Mouse (Mus musculus): ENCODE data around the gene Cfap61.

The Cfap61 gene

GRCm38 (mm10) chr2:146083326-146083871 lies 148.8 kb downstream of the Cfap61 start:
- DNase-seq (ENCODE audit: low read depth, low spot score) = no peak

GRCm38 (mm10) chr2:146087411-146087810 lies 152.8 kb downstream of the Cfap61 start:
- DNase-seq (ENCODE audit: low read depth, low spot score) = no peak

GRCm38 (mm10) chr2:146089157-146089692 lies 154.6 kb downstream of the Cfap61 start:
- no peak for DNase-seq (ENCODE audit: low read depth, low spot score)

- DNase-seq (ENCODE audit: low read depth, low spot score) = no peak
These were observed 162.9 kb downstream of the Cfap61 start for GRCm38 (mm10) chr2:146097532-146097931.

GRCm38 (mm10) chr2:146098853-146099717 lies 164.5 kb downstream of the Cfap61 start:
- DNase-seq (ENCODE audit: low read depth, low spot score) = no peak

- no peak for DNase-seq (ENCODE audit: low read depth, low spot score)
These were observed 165.3 kb downstream of the Cfap61 start for GRCm38 (mm10) chr2:146099838-146100237.

GRCm38 (mm10) chr2:146100489-146101060 lies 166.0 kb downstream of the Cfap61 start:
- no peak for DNase-seq (ENCODE audit: low read depth, low spot score)

- DNase-seq (ENCODE audit: low read depth, low spot score) = no peak
These were observed 168.0 kb downstream of the Cfap61 start for GRCm38 (mm10) chr2:146102600-146102999.

- no peak for DNase-seq (ENCODE audit: low read depth, low spot score)
These were observed 170.8 kb downstream of the Cfap61 start for GRCm38 (mm10) chr2:146105341-146105740.

- DNase-seq (ENCODE audit: low read depth, low spot score) = no peak
These were observed 173.4 kb downstream of the Cfap61 start for GRCm38 (mm10) chr2:146107980-146108379.

GRCm38 (mm10) chr2:146109921-146110320 lies 175.3 kb downstream of the Cfap61 start:
- DNase-seq (ENCODE audit: low read depth, low spot score) = no peak

- DNase-seq (ENCODE audit: low read depth, low spot score) = no peak
These were observed 181.7 kb downstream of the Cfap61 start for GRCm38 (mm10) chr2:146116282-146116681.

GRCm38 (mm10) chr2:146116726-146117125 lies 182.1 kb downstream of the Cfap61 start:
- no peak for DNase-seq (ENCODE audit: low read depth, low spot score)

GRCm38 (mm10) chr2:146117191-146117914 lies 182.8 kb downstream of the Cfap61 start:
- DNase-seq (ENCODE audit: low read depth, low spot score) = no peak

GRCm38 (mm10) chr2:146117915-146118403 lies 183.4 kb downstream of the Cfap61 start:
- DNase-seq (ENCODE audit: low read depth, low spot score) = peak; percentile 31

GRCm38 (mm10) chr2:146121551-146121950 lies 187.0 kb downstream of the Cfap61 start:
- DNase-seq (ENCODE audit: low read depth, low spot score) = no peak

- DNase-seq (ENCODE audit: low read depth, low spot score) = no peak
These were observed 190.5 kb downstream of the Cfap61 start for GRCm38 (mm10) chr2:146125129-146125528.

GRCm38 (mm10) chr2:146128622-146129021 lies 194.0 kb downstream of the Cfap61 start:
- DNase-seq (ENCODE audit: low read depth, low spot score) = peak; percentile 41

- DNase-seq (ENCODE audit: low read depth, low spot score) = no peak
These were observed 195.9 kb downstream of the Cfap61 start for GRCm38 (mm10) chr2:146130514-146130913.

- DNase-seq (ENCODE audit: low read depth, low spot score) = no peak
These were observed 199.7 kb downstream of the Cfap61 start for GRCm38 (mm10) chr2:146134275-146134674.

GRCm38 (mm10) chr2:146140711-146141110 lies 206.1 kb downstream of the Cfap61 start:
- DNase-seq (ENCODE audit: low read depth, low spot score) = no peak

GRCm38 (mm10) chr2:146147306-146147705 lies 212.7 kb downstream of the Cfap61 start:
- no peak for DNase-seq (ENCODE audit: low read depth, low spot score)
